Mouse (Mus musculus): ENCODE data around the gene Lmf1.

Lmf1 gene

GRCm38 (mm10) chr17:25568206-25568605, 10.7 kb upstream of the Lmf1 start:
- no peak for DNase-seq (ENCODE audit: extremely low spot score, low spot score)

GRCm38 (mm10) chr17:25568880-25569279, 10.0 kb upstream of the Lmf1 start:
- no peak for DNase-seq (ENCODE audit: extremely low spot score, low spot score)

DNA sequence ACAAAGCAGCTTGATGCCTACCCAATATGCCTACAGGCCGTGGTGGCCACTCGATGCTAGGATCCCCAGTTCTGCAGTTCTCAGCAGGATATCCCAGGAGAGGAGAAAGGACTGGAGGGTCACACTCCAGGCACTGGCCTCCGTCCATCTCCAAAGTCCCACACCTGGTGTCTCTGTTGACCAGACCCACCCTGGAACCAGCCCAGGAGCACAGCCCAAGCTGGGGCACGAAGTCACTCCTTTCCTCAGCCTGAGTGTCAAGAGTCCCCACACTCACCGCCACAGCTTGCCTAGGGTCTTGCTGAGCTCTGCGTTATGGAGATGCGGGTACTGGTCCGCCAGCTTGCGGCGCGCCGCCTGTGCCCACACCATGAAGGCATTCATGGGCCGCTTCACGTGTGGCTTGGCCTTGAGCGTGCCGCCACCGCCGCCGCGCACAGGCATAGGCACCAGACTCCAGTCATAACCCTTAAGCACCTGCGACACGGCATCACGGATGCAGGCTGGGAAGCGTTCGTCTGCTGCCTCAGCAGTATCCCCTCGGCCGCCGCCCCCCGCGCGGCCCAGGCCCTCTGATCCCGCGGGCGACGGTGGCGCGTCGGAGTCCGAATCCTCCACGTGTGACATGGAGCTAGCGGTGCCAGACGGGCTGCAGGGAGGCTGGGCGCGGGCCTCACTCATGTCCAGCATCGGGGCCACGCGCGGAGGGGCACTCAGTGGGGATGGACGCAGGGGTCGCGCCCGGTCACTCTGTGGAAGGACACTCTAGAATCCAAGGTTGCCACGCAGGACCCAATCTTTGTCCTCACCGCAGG, 8.8 kb upstream of the Lmf1 start:
- no peak for DNase-seq (ENCODE audit: extremely low spot score, low spot score)

- peak; percentile 90 for DNase-seq (ENCODE audit: extremely low spot score, low spot score)
Measured at GRCm38 (mm10) chr17:25570648-25571452, 8.0 kb upstream of the Lmf1 start, which contains the start of gene Sox8. Sox8 (minus strand) TSS chr17:25570686.

DNA sequence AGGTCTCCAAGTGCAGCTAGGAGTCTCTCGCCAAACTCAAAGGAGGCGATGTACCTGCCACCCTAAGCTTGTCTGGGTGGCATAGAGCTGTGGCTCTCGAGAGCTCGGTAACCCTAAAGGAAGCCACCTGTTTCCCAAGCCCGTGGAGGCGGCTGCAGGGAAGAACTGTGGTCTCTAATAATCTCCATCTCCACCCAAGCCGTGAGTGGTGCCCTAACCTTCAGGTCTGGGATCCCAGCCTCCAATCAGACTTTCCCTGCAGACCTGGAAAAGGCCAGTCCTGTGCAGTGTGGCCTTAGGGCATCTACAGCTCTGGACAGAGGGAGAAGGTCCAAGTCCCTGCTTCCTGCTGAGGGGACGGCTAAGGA, 7.4 kb upstream of the Lmf1 start:
- no peak for DNase-seq (ENCODE audit: extremely low spot score, low spot score)

DNA sequence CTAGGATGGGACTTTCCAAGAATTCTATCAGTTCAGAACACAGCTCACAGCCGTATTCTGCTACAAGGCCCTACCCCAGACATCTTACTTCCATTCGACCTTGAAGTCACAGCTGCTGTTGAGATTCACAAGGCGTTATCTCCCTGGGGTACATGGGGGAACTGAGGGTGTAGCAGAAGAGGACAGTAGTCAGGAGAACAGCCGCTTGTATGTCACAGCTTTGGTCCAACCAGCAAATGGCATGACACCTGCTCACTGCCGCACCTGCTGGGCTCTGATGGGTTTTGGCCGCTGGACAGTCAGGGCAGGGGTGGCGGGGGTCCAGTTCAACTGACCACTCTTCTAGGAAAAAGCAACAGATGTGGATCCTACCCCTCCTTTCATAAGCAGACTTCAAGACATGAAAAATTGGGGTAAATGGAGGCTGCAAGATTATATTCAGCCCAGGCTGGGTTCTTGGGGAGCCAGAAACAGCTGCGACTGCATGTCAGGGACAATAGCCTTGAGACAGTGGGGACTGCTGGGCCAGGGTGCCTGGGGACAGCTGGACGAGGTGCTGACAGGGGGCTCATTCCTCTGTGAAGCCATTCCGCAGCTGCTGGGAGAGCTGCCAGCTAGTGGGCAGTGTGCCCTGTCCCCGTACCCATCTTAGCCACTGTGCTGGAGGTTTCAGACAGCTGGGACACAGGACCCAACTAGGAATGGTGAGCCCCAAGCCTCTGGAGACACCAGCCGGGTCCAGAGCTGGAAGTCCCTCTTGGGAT, 3.5 kb upstream of the Lmf1 start:
- DNase-seq (ENCODE audit: extremely low spot score, low spot score), result no peak

GRCm38 (mm10) chr17:25576034-25576433, 2.9 kb upstream of the Lmf1 start:
- no peak for DNase-seq (ENCODE audit: extremely low spot score, low spot score)

DNA sequence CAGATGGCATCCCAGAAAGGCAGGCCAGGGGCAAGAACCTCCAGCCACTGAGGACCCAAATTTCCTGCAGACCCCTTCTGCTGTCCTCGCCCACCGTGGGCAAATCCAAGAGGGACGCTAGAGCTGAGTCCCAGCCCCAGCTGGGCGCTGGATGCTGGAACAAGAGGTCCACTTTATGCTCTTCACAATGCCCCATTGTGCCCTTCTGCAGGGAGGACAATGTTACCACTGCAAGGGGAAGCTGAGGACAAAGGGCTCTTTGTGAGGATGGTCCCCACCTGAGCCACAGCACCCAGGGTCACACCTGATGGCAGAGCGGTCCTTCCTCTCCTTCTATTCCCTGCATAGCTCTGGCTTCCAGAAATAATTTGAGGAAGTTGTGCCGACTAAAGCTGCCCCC, 1.6 kb upstream of the Lmf1 start:
- no peak for DNase-seq (ENCODE audit: extremely low spot score, low spot score)

DNA sequence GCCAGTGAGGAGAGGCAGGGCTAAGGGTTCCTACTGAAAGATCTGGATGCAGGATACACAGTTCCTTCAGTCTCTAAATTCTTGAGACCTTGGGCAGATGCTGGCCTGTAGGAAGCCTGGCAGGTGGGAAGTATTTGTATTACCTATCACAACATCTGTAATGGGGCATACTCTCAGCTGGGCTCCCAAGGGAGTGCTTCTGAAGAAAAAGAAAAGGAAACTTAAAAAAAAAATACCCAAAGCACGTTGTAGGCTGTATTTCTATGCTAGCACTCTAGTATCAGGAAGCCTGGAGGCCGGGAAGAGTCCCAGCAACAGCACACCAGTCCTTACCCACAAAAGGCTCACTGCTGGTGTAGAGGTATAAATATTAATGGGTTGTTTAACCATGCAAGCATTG, 1.2 kb upstream of the Lmf1 start:
- no peak for DNase-seq (ENCODE audit: extremely low spot score, low spot score)

DNA sequence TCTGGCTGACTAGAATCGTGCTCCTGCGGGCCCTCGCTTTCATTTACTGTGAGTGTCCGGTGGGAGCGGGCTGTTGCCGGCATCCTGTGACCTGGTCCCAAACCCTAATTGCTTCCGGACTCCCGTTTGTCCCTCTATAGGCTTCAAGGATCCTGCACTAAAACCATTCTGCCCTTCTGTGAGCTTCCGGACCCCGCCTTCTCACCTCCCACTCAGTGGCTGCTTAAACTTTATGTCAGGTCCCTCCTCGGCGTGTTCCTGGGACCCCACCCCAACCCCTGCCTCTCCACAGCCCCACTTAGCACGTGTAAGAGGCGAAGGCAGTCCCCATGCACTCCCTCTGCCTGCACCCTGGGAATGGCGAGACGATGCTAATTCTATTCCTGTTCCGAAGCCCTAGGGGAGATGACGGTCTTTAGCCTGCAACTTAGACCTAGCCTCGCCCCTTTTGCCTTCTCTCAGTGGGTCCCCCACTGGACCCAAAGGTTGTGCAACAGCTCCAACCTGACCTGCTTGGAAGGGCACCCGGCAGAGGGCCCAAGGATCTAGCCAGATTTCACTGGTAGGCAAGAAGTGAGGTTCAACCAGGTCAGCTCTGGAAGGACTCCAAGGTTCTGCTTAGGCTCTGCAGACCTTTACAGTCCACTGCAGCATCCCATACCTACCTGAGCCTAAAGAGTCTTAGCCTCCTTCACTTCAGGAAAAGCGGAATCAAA, 605 bp downstream of the Lmf1 start:
- DNase-seq (ENCODE audit: extremely low spot score, low spot score), result no peak

GRCm38 (mm10) chr17:25582076-25582475, 3.2 kb downstream of the Lmf1 start:
- no peak for DNase-seq (ENCODE audit: extremely low spot score, low spot score)

GRCm38 (mm10) chr17:25583099-25583498, 4.2 kb downstream of the Lmf1 start:
- no peak for DNase-seq (ENCODE audit: extremely low spot score, low spot score)

GRCm38 (mm10) chr17:25583858-25584257, 5.0 kb downstream of the Lmf1 start:
- no peak for DNase-seq (ENCODE audit: extremely low spot score, low spot score)

GRCm38 (mm10) chr17:25584646-25585045, 5.8 kb downstream of the Lmf1 start:
- no peak for DNase-seq (ENCODE audit: extremely low spot score, low spot score)

DNA sequence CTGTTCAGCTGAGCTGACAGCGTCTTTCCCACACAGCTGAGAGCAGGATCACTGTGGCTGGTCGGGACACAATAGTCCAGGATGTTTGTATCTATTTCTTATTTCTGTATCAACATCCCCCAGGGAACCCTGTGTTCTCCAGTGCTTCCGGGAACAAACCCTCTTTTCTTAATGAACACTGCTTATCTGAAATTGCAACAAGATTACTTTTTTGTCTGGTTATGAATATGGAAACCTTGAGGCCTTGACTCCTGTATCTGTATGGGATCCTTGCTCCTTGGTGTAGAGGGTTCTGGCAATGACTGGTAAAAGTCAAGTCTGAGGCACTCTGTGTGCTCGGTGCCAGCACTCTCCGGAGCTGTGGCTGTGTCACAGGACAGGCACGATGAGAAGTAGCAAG, 11.2 kb downstream of the Lmf1 start:
- no peak for DNase-seq (ENCODE audit: extremely low spot score, low spot score)

DNA sequence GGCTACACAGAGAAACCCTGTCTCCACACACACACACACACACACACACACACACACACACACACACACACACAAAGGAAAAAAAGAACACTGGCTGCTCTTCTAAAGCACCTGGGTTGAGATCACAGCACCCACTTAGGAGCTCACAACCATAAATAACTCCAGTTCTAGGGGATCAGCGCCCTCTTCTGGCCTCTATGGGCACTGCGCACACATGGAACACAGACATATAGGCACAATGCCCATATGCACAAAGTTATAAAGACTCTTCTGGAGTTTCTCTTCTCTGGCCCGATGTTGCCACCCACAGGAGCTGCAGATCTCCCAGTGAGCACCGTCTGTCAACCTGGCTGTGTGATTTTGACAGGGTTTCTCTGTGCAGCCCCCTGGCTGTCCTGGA, 12.1 kb downstream of the Lmf1 start:
- DNase-seq (ENCODE audit: extremely low spot score, low spot score), result no peak

DNA sequence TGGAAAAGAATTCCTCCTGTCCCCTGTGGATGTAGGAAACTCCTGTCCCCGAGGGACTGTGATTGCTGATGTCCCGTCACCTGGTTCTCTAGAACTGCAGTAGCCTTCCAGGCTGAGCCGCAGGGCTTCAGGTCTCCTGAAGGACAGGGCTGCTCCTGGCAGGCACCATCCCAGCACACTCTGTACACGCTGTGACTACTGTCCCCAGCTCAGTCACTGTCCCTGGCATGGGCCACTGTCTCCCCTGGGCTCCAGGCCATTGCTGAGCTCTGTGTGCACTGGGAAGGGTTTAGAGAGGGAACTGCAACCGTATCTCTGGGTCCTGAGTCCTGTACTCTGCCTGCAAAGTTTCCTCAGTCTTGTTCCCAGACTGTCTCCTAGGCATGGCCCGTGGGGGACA, 13.5 kb downstream of the Lmf1 start:
- no peak for DNase-seq (ENCODE audit: extremely low spot score, low spot score)

DNA sequence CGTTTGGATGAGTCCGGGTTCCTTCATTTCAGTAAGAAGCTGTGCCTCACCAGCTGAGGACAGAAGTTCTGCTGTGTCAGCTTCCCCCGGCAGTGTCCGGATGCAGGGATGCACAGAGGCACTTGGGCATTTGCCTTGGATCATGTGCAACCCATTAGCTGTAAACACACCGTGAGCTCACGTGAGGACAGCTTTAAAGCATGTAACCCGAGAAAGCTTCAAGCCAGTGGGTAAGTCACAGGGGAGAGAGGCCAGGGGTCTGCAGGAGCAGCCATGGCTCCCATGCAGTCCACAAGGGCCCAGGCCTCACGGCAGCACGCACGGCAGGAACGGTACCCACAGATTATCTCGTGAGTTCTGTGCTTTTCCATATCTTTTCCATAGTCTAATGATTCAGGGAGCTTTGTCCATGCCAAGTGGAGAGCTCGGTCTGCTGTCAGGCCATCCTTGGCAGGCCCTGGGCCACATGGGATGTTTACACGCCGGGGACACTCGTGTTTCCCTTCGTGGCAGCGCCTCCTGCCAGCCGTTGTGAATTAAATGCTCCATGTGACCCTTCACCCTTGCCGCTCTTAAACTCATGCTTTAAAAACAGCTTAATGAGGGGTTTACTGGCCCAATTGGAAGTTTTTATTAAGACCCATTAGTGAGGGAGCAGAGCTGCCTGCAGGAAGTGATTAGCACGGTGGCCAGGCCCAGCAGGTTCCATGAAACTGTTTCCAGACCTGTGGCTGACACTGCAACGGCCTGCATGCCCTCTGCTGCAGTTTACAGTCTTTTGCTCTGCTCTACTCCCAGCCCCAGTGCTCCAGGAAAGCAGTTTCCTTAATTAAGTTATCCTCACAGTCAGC, 14.8 kb downstream of the Lmf1 start:
- DNase-seq (ENCODE audit: extremely low spot score, low spot score), result peak; percentile 52

GRCm38 (mm10) chr17:25595495-25595894, 16.6 kb downstream of the Lmf1 start:
- no peak for DNase-seq (ENCODE audit: extremely low spot score, low spot score)

DNA sequence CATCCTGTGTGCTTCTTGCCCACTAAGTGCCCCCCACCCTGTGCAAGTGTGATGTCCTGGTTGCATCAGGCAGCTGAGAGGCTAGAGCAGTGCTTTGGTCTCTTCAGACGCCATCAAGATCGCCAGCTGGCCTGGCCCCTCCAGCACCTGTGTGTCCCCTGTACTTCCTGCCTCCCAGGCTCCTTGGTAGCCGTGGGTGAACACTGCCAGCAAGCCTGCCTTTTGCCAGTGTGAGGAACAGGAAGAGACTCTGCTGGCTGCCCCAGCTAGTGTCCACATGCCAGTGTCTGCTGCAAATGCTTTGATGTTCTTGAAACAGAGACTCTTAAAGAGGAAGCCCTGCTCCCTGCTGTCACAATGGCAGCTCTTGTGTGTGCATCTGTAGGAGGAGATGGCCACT, 18.7 kb downstream of the Lmf1 start:
- DNase-seq (ENCODE audit: extremely low spot score, low spot score), result no peak

Data from neural tube, embryonic 10.5 days (tissue).